Mouse (Mus musculus) CH12.LX (cell line): Measurements from ENCODE around the gene Slc39a13. TPM values are rescaled to one million over a fixed set of nuclear protein-coding genes. Genes with fewer than 3 reads are reported as not detected.

Source experiments
- DNase-seq: peaks from one replicate; pipeline ENCODE4 v3.0.0-alpha.2; 2013; ENCODE audit errors: extremely low read depth
- H3K27ac ChIP-seq: 2 replicates; pipeline ENCODE4 v1.5.1; 2012; ENCODE audit warnings: low read depth, mild to moderate bottlenecking, control low read depth, moderate library complexity; ENCODE audit not compliant: insufficient read depth
- H3K27me3 ChIP-seq: replicated peaks from 2 replicates; pipeline ENCODE3; 2012; ENCODE audit warnings: inconsistent platforms
- H3K36me3 ChIP-seq, 2 experiments: replicated peaks in 1 of 2; 2 replicates each; pipeline versions ENCODE3 to v1.6.1; 2012; ENCODE audit warnings: inconsistent platforms in 1 of 2, low read length in 1 of 2, mild to moderate bottlenecking in 1 of 2, mixed read lengths in 1 of 2, moderate library complexity in 1 of 2; ENCODE audit not compliant: control insufficient read depth in 1 of 2, insufficient read depth in 1 of 2
- H3K4me1 ChIP-seq, 2 experiments: 2 replicates each; pipeline ENCODE4 v1.6.1; 2012; ENCODE audit warnings: inconsistent platforms in 1 of 2, moderate library complexity in 1 of 2; ENCODE audit not compliant: insufficient read depth in 2 of 2, control insufficient read depth in 1 of 2
- H3K4me2 ChIP-seq: 2 replicates; pipeline ENCODE4 v1.6.1; 2012; ENCODE audit warnings: low read depth, mild to moderate bottlenecking, control low read depth; ENCODE audit not compliant: poor library complexity, insufficient read depth, severe bottlenecking
- H3K4me3 ChIP-seq, 3 experiments: fragments of 150-350 bp in 1 of 3; sonication (generic) in 1 of 3; replicated peaks in 1 of 3; 2 replicates each; pipeline versions ENCODE3 to v1.5.1; 2011 to 2012; ENCODE audit warnings: low read depth in 2 of 3, low read length in 2 of 3, mild to moderate bottlenecking in 2 of 3, moderate library complexity in 2 of 3, control low read depth in 1 of 3, improper control_type of control experiment in 1 of 3, inconsistent platforms in 1 of 3, mixed read lengths in 1 of 3; ENCODE audit not compliant: poor library complexity in 1 of 3
- H3K79me2 ChIP-seq: replicated peaks from 2 replicates; pipeline ENCODE4 v1.6.1; 2012; ENCODE audit warnings: mild to moderate bottlenecking, moderate library complexity; ENCODE audit not compliant: control insufficient read depth, poor library complexity, insufficient read depth, severe bottlenecking; ENCODE audit errors: extremely low read depth
- H3K9ac ChIP-seq: 2 replicates; pipeline ENCODE4 v1.6.1; 2012; ENCODE audit warnings: low read depth, mild to moderate bottlenecking, control low read depth, moderate library complexity; ENCODE audit not compliant: insufficient read depth
- H3K9me3 ChIP-seq: replicated peaks from 2 replicates; pipeline ENCODE3; 2012; ENCODE audit warnings: low read length, inconsistent platforms, mixed read lengths
- BHLHE40 ChIP-seq: IDR thresholded peaks from 2 replicates; pipeline ENCODE4 v1.6.1; 2011; ENCODE audit warnings: mild to moderate bottlenecking, low read depth, low read length, improper control_type of control experiment
- CHD2 ChIP-seq: IDR thresholded peaks from 2 replicates; pipeline ENCODE4 v1.6.1; 2011; ENCODE audit warnings: low read length, improper control_type of control experiment
- CTCF ChIP-seq, 2 experiments: IDR thresholded peaks in 1 of 2; conservative IDR thresholded peaks in 1 of 2; 2 replicates each; pipeline ENCODE4 v1.5.1; 2011 to 2012; ENCODE audit warnings: low read depth in 2 of 2, low read length in 2 of 2, improper control_type of control experiment in 1 of 2, inconsistent platforms in 1 of 2, mild to moderate bottlenecking in 1 of 2, moderate library complexity in 1 of 2
- ETS1 ChIP-seq: conservative IDR thresholded peaks from 2 replicates; pipeline ENCODE4 v1.6.1; 2012; ENCODE audit warnings: low read depth, mild to moderate bottlenecking, inconsistent platforms, low read length, improper control_type of control experiment, moderate library complexity
- GABPA ChIP-seq: IDR thresholded peaks from 2 replicates; pipeline ENCODE4 v1.6.1; 2012; ENCODE audit warnings: low read depth, low read length, improper control_type of control experiment, inconsistent platforms; ENCODE audit not compliant: insufficient replicate concordance
- JUN ChIP-seq: IDR thresholded peaks from 2 replicates; pipeline ENCODE4 v1.6.1; 2011; ENCODE audit warnings: low read depth, mild to moderate bottlenecking, low read length, improper control_type of control experiment, moderate library complexity; ENCODE audit not compliant: insufficient read depth
- MAX ChIP-seq: IDR thresholded peaks from 2 replicates; pipeline ENCODE4 v1.6.1; 2011; ENCODE audit warnings: low read length, improper control_type of control experiment
- MAZ ChIP-seq: IDR thresholded peaks from 2 replicates; pipeline ENCODE4 v1.6.1; 2012; ENCODE audit warnings: low read depth, mild to moderate bottlenecking, inconsistent platforms, low read length, improper control_type of control experiment, moderate library complexity
- MXI1 ChIP-seq: IDR thresholded peaks from 2 replicates; pipeline ENCODE4 v1.6.1; 2011; ENCODE audit warnings: mild to moderate bottlenecking, low read depth, low read length, improper control_type of control experiment
- POLR2AphosphoS2 ChIP-seq: IDR thresholded peaks from 2 replicates; pipeline ENCODE4 v1.6.1; 2011; ENCODE audit warnings: low read depth, low read length, improper control_type of control experiment
- RAD21 ChIP-seq: IDR thresholded peaks from 2 replicates; pipeline ENCODE4 v1.6.1; 2011; ENCODE audit warnings: low read depth, mild to moderate bottlenecking, low read length, improper control_type of control experiment, moderate library complexity
- RCOR1 ChIP-seq: conservative IDR thresholded peaks from 2 replicates; pipeline ENCODE4 v1.6.1; 2012; ENCODE audit warnings: low read depth, mild to moderate bottlenecking, inconsistent platforms, low read length, improper control_type of control experiment
- SMC3 ChIP-seq: IDR thresholded peaks from 2 replicates; pipeline ENCODE4 v1.6.1; 2011; ENCODE audit warnings: low read depth, low read length, improper control_type of control experiment
- TBP ChIP-seq: conservative IDR thresholded peaks from 2 replicates; pipeline ENCODE4 v1.6.1; 2011; ENCODE audit warnings: low read depth, low read length, improper control_type of control experiment
- ZNF384 ChIP-seq: IDR thresholded peaks from 2 replicates; pipeline ENCODE4 v1.6.1; 2012; ENCODE audit warnings: low read depth, low read length, improper control_type of control experiment, inconsistent platforms
- dilution Hi-C: fragments of 300-500 bp; cut with MboI; formaldehyde crosslinking; loops from 2 replicates; pipeline ENCODE4 v1.14.3; 2020; ENCODE audit warnings: low sequenced_read_pairs; ENCODE audit not compliant: extremely low pct_unique_long_range_greater_than_20kb, extremely low pct_ligation_motif_present
- in situ Hi-C: fragments of 300-500 bp; cut with MboI; formaldehyde crosslinking; loops from 3 replicates; pipeline ENCODE4 v1.14.3; 2019; ENCODE audit warnings: low sequenced_read_pairs, low pct_ligation_motif_present, low pct_unique_long_range_greater_than_20kb, mixed read lengths
- polyA plus RNA-seq: library from polyadenylated mRNA; unstranded; fragments of >175 nt; gene quantifications from 2 replicates; pipeline ENCODE4 v1.2.1, GENCODE M21; 2012; ENCODE audit warnings: low read depth; ENCODE audit not compliant: insufficient read length
- total RNA-seq, 2 experiments: library from RNA; depleted of rRNA; stranded (reverse); fragments of 300-350 nt in 1 of 2; fragments of >200 nt in 1 of 2; gene quantifications; 2 replicates each; pipeline ENCODE4 v1.2.3; 2012 to 2014

The Slc39a13 gene
- total and polyA plus RNA-seq, 3 experiments, result 3.5 to 7.5 (median 7.2) TPM

DNA sequence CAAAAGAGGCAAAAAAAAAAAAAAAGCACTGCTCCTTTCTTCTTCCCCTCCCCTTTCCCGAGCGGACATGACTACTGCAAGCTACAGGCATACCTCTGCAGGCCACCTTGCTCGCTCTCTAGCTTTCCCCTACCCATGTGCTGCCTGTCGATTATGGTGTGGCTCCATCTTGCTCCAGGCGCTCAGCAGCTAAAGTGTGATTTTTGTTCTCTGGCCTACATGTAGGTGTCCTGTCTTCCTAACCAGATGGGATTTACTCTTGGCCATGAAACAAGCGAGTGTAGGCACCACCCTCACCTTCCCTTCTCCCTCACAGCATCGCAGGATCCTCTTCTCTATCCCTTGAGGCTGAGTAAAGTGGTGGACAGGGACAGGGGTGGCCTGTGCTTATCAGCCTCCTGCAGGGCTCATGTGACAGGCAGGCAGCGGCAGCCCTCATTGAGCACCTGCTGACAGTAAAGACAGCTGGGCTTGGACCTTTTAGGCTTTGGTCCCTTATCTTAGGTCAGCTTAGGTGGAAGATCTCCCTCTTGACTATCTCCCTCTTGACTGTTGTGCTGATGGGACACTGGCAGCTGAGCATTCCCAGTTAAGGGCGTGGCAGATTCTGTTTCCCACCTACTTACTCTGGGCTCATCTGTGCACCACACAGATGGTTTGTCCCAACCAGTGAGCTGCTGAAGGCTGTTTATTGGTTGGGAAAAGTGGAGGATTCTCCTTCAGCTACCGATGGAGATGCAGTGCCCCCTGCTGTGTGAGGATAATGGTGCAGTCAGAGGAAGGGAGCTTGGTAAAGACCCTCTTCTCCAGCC, 9.5 kb downstream of the Slc39a13 start:
- peak; percentile 52 for TF ChIP-seq RAD21
- peak; percentile 41 for TF ChIP-seq SMC3
- TF ChIP-seq RCOR1, result no peak
- peak; percentile 43 to 63; a peak in 3 of 4 replicates for TF ChIP-seq CTCF (conservative IDR thresholded peaks at IDR 0.05 in 1 of 2, IDR thresholded peaks at IDR 0.05 in 1 of 2; ENCODE audit: low read depth in 2 of 2, low read length in 2 of 2)
- Histone ChIP-seq H3K36me3 (peaks cover 89 to 98% of the 10 kb centered on the region in 2 experiments), H3K4me1 (peaks cover 0 to 1% of the 10 kb centered on the region in 2 experiments; a peak in 2 of 4 replicates), H3K4me2 (no peak overlapping the region), H3K79me2 (no peaks in the 10 kb centered on the region), H3K27ac (no peak overlapping the region), H3K27me3 (no peaks in the 10 kb centered on the region), H3K9me3 (no peaks in the 10 kb centered on the region), H3K4me3 (no peak overlapping the region), H3K9ac (no peak overlapping the region)
- dilution Hi-C loops (no loop called here), in situ Hi-C loops (loop anchor here (5.0 kb wide), 1 partner anchor 37 kb away; no protein-coding TSS in a partner anchor)
- DNase-seq, result no peak

DNA sequence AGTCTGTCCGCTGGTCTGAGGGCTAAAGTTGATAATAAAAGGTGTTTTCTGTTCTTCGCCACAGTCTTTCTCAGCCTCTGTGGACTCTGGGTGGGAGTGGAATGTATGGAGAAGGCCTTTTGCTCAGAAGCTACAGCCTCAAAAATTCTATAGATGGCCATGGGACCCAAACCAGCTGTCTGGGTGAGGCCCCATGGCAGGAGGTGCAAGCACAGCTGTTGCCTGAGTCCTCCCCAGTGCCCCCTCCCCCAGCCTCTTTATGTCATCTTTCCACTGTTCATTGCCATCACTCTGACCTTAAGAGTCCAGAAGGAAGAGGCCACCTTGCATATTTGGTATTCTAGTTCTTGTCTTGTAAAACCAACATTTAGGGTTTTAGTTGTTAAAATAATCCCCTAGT, 10.8 kb downstream of the Slc39a13 start:
- TF ChIP-seq CHD2 (no peak), POLR2AphosphoS2 (0 out of 2 replicates have a peak, but pooled peaks have one; percentile 30)
- TF ChIP-seq, all 38 proteins: peak for 1
- Histone ChIP-seq H3K9ac (no peak overlapping the region), H3K4me3 (no peak overlapping the region), H3K79me2 (peaks cover 13% of the 10 kb centered on the region), H3K27ac (no peak overlapping the region), H3K9me3 (no peaks in the 10 kb centered on the region), H3K36me3 (peaks cover 87 to 95% of the 10 kb centered on the region in 2 experiments), H3K4me1 (peaks cover 7 to 13% of the 10 kb centered on the region in 2 experiments), H3K4me2 (no peak overlapping the region), H3K27me3 (no peaks in the 10 kb centered on the region)
- dilution Hi-C loops, result no loop called here
- in situ Hi-C loops, result no loop called here
- DNase-seq, result no peak

- in situ Hi-C loops (no loop called here), dilution Hi-C loops (no loop called here)
- no peak overlapping the region for H3K4me3 ChIP-seq
- H3K79me2 ChIP-seq, result peaks cover 13% of the 10 kb centered on the region
- H3K4me2 ChIP-seq, result no peak overlapping the region
- peaks cover 7 to 13% of the 10 kb centered on the region in 2 experiments for H3K4me1 ChIP-seq
- no peaks in the 10 kb centered on the region for H3K9me3 ChIP-seq
- no peak overlapping the region for H3K27ac ChIP-seq
- no peaks in the 10 kb centered on the region for H3K27me3 ChIP-seq
- no peak overlapping the region for H3K9ac ChIP-seq
- no peak for TF ChIP-seq ZNF384
- TF ChIP-seq MAZ, result no peak
- TF ChIP-seq MAX, result no peak
- no peak for TF ChIP-seq BHLHE40
- no peak for TF ChIP-seq GABPA
- TF ChIP-seq ETS1, result no peak
- TF ChIP-seq SMC3, result no peak
- no peak for TF ChIP-seq TBP
- no peak for TF ChIP-seq JUN
- no peak for TF ChIP-seq MXI1
- TF ChIP-seq, all 38 proteins: peak for 0
- H3K36me3 ChIP-seq, result peaks cover 78 to 86% of the 10 kb centered on the region in 2 experiments
- DNase-seq, result no peak
Measured at GRCm38 (mm10) chr2:91058435-91058834, 11.8 kb downstream of the Slc39a13 start.
